Mouse (Mus musculus) brain, embryonic 14.5 days (tissue): Measurements from ENCODE around the gene Inpp4a.

Experiments
- CTCF ChIP-seq: fragments of 200-500 bp; IDR thresholded peaks from 2 replicates; pipeline ENCODE4 v1.5.1; 2012; ENCODE audit warnings: inconsistent platforms, mild to moderate bottlenecking, moderate library complexity, borderline replicate concordance; ENCODE audit not compliant: insufficient read depth, insufficient read length; ENCODE audit errors: extremely low read depth
- POLR2A ChIP-seq: fragments of 200-500 bp; IDR thresholded peaks from 2 replicates; pipeline ENCODE4 v1.6.1; 2012; ENCODE audit warnings: mild to moderate bottlenecking, inconsistent platforms, borderline replicate concordance; ENCODE audit not compliant: poor library complexity, insufficient read depth, insufficient read length, severe bottlenecking; ENCODE audit errors: extremely low read depth

DNA sequence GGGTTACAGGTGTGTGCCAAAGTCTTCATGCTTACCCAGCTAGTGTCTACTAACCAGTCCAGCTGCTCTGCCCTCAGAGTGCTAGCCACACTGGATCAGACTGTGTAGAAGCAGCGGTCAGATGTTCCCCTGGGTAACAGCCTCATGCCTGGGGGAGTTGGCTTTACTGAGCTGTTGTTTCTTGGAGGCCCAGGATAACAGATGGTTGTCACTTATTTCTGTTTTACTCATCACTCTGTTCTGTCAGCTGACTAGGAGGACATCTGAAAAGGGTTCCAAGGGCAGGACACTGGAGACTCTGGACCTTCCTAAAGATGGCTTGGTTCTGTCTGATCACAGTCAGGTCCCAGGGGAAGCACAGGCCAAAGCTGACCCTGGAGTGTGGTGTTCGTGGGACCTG is 36.4 kb downstream of the Inpp4a start:
- TF ChIP-seq POLR2A (no peak), CTCF (no peak)
